Mouse (Mus musculus) bone marrow macrophage, adult 2 months (primary cell): ENCODE data around the gene Zfand3.

ENCODE experiments used
- CTCF ChIP-seq: IDR thresholded peaks from 2 replicates; pipeline ENCODE4 v1.5.1; 2012; ENCODE audit warnings: low read depth, mild to moderate bottlenecking, low read length, moderate library complexity
- POLR2A ChIP-seq: IDR thresholded peaks from 2 replicates; pipeline ENCODE4 v1.6.1; 2012; ENCODE audit warnings: mild to moderate bottlenecking, low read depth, low read length, borderline replicate concordance

DNA sequence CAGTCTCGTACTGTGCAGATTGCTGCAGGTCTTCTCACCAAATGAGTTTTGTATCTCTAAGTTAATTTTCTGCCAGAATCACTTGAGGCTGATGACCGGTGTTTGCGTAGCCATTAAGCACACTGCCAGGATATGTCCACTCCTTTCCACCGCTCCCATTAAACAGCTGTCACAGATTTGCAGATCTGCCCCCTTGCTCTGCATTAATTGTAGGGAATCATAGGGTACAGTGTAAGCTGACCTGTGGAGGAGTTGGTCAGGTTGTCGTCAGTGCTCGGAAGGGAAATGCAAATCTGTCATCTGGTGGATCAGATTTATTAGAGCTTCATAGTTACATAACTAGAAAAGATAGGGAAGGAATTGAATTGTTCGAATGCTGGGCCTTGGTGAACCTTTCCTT lies 106.1 kb downstream of the Zfand3 start:
- TF ChIP-seq CTCF, result no peak
- no peak for TF ChIP-seq POLR2A
